Mouse (Mus musculus): ENCODE data around the gene Ccdc88b. TPM values are rescaled to one million over a fixed set of nuclear protein-coding genes. Genes with fewer than 3 reads are reported as not detected.
A peak's percentile ranks its signal among the peaks of the same experiment; 100 is the strongest.

Gene Ccdc88b
- polyA plus RNA-seq, 1 experiment from 2014 or later = 0.69 TPM

- Histone ChIP-seq H3K4me1 (peaks cover 16% of the 10 kb centered on the region), H3K4me3 (peak overlapping the region; percentile 54), H3K9me3 (no peaks in the 10 kb centered on the region), H3K36me3 (no peaks in the 10 kb centered on the region), H3K4me2 (replicated peaks) (peak overlapping the region; percentile 98), H3K9ac (replicated peaks) (peak overlapping the region; percentile 73), H3K27ac (replicated peaks) (no peak overlapping the region), H3K27me3 (peaks cover 95% of the 10 kb centered on the region)
- WGBS = under 1% methylated on average over 46 of the region's 46 CpGs
- ATAC-seq (ENCODE audit: low FRiP score, low read depth) = peak; percentile 27
Measured at GRCm38 (mm10) chr19:6839615-6840474, 18.2 kb downstream of the Ccdc88b start.

GRCm38 (mm10) chr19:6832363-6832762 is 25.6 kb downstream of the Ccdc88b start:
- WGBS = 84% methylated on average over 8 of the region's 8 CpGs
- Histone ChIP-seq H3K9ac (replicated peaks) (no peak overlapping the region), H3K27me3 (peaks cover 86% of the 10 kb centered on the region), H3K4me1 (peaks cover 19% of the 10 kb centered on the region), H3K9me3 (no peaks in the 10 kb centered on the region), H3K36me3 (no peaks in the 10 kb centered on the region), H3K4me3 (no peak overlapping the region), H3K4me2 (replicated peaks) (no peak overlapping the region), H3K27ac (replicated peaks) (no peak overlapping the region)
- no peak for ATAC-seq (ENCODE audit: low FRiP score, low read depth)

- H3K4me1 ChIP-seq = peaks cover 19% of the 10 kb centered on the region
- no peaks in the 10 kb centered on the region for H3K9me3 ChIP-seq
- H3K4me2 ChIP-seq (replicated peaks) = peak overlapping the region; percentile 62
- H3K4me3 ChIP-seq = peak overlapping the region; percentile 39
- H3K9ac ChIP-seq (replicated peaks) = peak overlapping the region; percentile 37
- no peak overlapping the region for H3K27ac ChIP-seq (replicated peaks)
- WGBS = 6% methylated on average over 17 of the region's 17 CpGs
- no peaks in the 10 kb centered on the region for H3K36me3 ChIP-seq
- ATAC-seq (ENCODE audit: low FRiP score, low read depth) = 0 out of 2 replicates have a peak, but pooled peaks have one; percentile 23
- H3K27me3 ChIP-seq = peaks cover 76% of the 10 kb centered on the region
Measured at GRCm38 (mm10) chr19:6831331-6831730, 26.7 kb downstream of the Ccdc88b start.

GRCm38 (mm10) chr19:6830556-6831316 is 27.3 kb downstream of the Ccdc88b start:
- 3% methylated on average over 38 of the region's 38 CpGs for WGBS
- H3K9ac ChIP-seq (replicated peaks) = peak overlapping the region; percentile 37
- H3K9me3 ChIP-seq = no peaks in the 10 kb centered on the region
- no peak overlapping the region for H3K27ac ChIP-seq (replicated peaks)
- peak overlapping the region; percentile 62 for H3K4me2 ChIP-seq (replicated peaks)
- H3K4me1 ChIP-seq = peaks cover 19% of the 10 kb centered on the region
- no peaks in the 10 kb centered on the region for H3K36me3 ChIP-seq
- peaks cover 70% of the 10 kb centered on the region for H3K27me3 ChIP-seq
- peak overlapping the region; percentile 39 for H3K4me3 ChIP-seq
- ATAC-seq (ENCODE audit: low FRiP score, low read depth) = 0 out of 2 replicates have a peak, but pooled peaks have one; percentile 23

GRCm38 (mm10) chr19:6829870-6830555 is 28.0 kb downstream of the Ccdc88b start:
- peak overlapping the region; percentile 62 for H3K4me2 ChIP-seq (replicated peaks)
- peak overlapping the region; percentile 39 for H3K4me3 ChIP-seq
- ATAC-seq (ENCODE audit: low FRiP score, low read depth) = no peak
- 2% methylated on average over 48 of the region's 48 CpGs for WGBS
- H3K9me3 ChIP-seq = no peaks in the 10 kb centered on the region
- H3K9ac ChIP-seq (replicated peaks) = 0 out of 2 replicates have a peak overlapping the region, but pooled peaks have one; percentile 5
- H3K4me1 ChIP-seq = peaks cover 19% of the 10 kb centered on the region
- no peak overlapping the region for H3K27ac ChIP-seq (replicated peaks)
- H3K27me3 ChIP-seq = peaks cover 63% of the 10 kb centered on the region
- H3K36me3 ChIP-seq = no peaks in the 10 kb centered on the region

GRCm38 (mm10) chr19:6829069-6829468 is 28.9 kb downstream of the Ccdc88b start:
- Histone ChIP-seq H3K4me1 (peaks cover 19% of the 10 kb centered on the region), H3K36me3 (no peaks in the 10 kb centered on the region), H3K27ac (replicated peaks) (no peak overlapping the region), H3K9me3 (no peaks in the 10 kb centered on the region), H3K27me3 (peaks cover 60% of the 10 kb centered on the region), H3K9ac (replicated peaks) (no peak overlapping the region), H3K4me3 (no peak overlapping the region), H3K4me2 (replicated peaks) (no peak overlapping the region)
- ATAC-seq (ENCODE audit: low FRiP score, low read depth) = no peak
- 8% methylated on average over 3 of the region's 3 CpGs for WGBS

GRCm38 (mm10) chr19:6826601-6827000 is 31.4 kb downstream of the Ccdc88b start:
- Histone ChIP-seq H3K4me1 (peaks cover 19% of the 10 kb centered on the region), H3K4me3 (no peak overlapping the region), H3K36me3 (no peaks in the 10 kb centered on the region), H3K4me2 (replicated peaks) (no peak overlapping the region), H3K9ac (replicated peaks) (no peak overlapping the region), H3K27me3 (peaks cover 41% of the 10 kb centered on the region), H3K27ac (replicated peaks) (no peak overlapping the region), H3K9me3 (no peaks in the 10 kb centered on the region)
- 75% methylated on average over 3 of the region's 3 CpGs for WGBS
- ATAC-seq (ENCODE audit: low FRiP score, low read depth) = no peak

GRCm38 (mm10) chr19:6825384-6825783 is 32.6 kb downstream of the Ccdc88b start:
- H3K4me2 ChIP-seq (replicated peaks) = no peak overlapping the region
- no peak for ATAC-seq (ENCODE audit: low FRiP score, low read depth)

GRCm38 (mm10) chr19:6820538-6821195 is 37.3 kb downstream of the Ccdc88b start:
- no peak overlapping the region for H3K4me2 ChIP-seq (replicated peaks)
- ATAC-seq (ENCODE audit: low FRiP score, low read depth) = no peak

More at GRCm38 (mm10) chr19:6825384-6825783, 32.6 kb downstream of the Ccdc88b start:
- H3K4me3 ChIP-seq = no peak overlapping the region
- H3K9ac ChIP-seq (replicated peaks) = no peak overlapping the region
- H3K27ac ChIP-seq (replicated peaks) = no peak overlapping the region
- WGBS = 85% methylated on average over 6 of the region's 6 CpGs
- peaks cover 29% of the 10 kb centered on the region for H3K27me3 ChIP-seq
- H3K4me1 ChIP-seq = peaks cover 7% of the 10 kb centered on the region
- H3K36me3 ChIP-seq = no peaks in the 10 kb centered on the region
- H3K9me3 ChIP-seq = no peaks in the 10 kb centered on the region

GRCm38 (mm10) chr19:6819143-6819827 is 38.7 kb downstream of the Ccdc88b start:
- Histone ChIP-seq H3K27me3 (0 out of 2 replicates have a peak, but pooled peaks cover 5% of the 10 kb centered on the region), H3K36me3 (no peaks in the 10 kb centered on the region), H3K9me3 (no peaks in the 10 kb centered on the region), H3K4me1 (peaks cover 8% of the 10 kb centered on the region; the same call in 1 of the 2 replicates), H3K9ac (replicated peaks) (no peak overlapping the region), H3K4me2 (replicated peaks) (no peak overlapping the region), H3K4me3 (no peak overlapping the region), H3K27ac (replicated peaks) (no peak overlapping the region)
- ATAC-seq (ENCODE audit: low FRiP score, low read depth) = no peak
- WGBS = 42% methylated on average over 10 of the region's 10 CpGs

More at GRCm38 (mm10) chr19:6820538-6821195, 37.3 kb downstream of the Ccdc88b start:
- no peaks in the 10 kb centered on the region for H3K9me3 ChIP-seq
- H3K27me3 ChIP-seq = peaks cover 5% of the 10 kb centered on the region; the same call in 1 of the 2 replicates
- H3K36me3 ChIP-seq = no peaks in the 10 kb centered on the region
- WGBS = 84% methylated on average over 13 of the region's 13 CpGs
- 0 out of 2 replicates have a peak, but pooled peaks cover 5% of the 10 kb centered on the region for H3K4me1 ChIP-seq
- no peak overlapping the region for H3K27ac ChIP-seq (replicated peaks)
- no peak overlapping the region for H3K9ac ChIP-seq (replicated peaks)
- H3K4me3 ChIP-seq = no peak overlapping the region

Measured in midbrain, embryonic 12.5 days (tissue).